Mouse (Mus musculus): ENCODE data around the gene Zfp422. TPM values are rescaled to one million over a fixed set of nuclear protein-coding genes. Genes with fewer than 3 reads are reported as not detected.
"Not testable (repeated sequence)": the region's sequence is repeated elsewhere in the genome, so short reads cannot be mapped to it uniquely, and the experiment has no call there.

Zfp422 gene
- polyA plus RNA-seq, 1 experiment from 2014 or later: 97.7 TPM

GRCm38 (mm10) chr6:116632129-116632528, 3.3 kb upstream of the Zfp422 start:
- ATAC-seq (ENCODE audit: insufficient number of reproducible peaks, low FRiP score): no peak
- Histone ChIP-seq H3K4me3 (no peak overlapping the region), H3K9me3 (replicated peaks) (no peaks in the 10 kb centered on the region), H3K27me3 (replicated peaks) (no peaks in the 10 kb centered on the region), H3K9ac (no peak overlapping the region), H3K4me1 (replicated peaks) (peaks cover 34% of the 10 kb centered on the region), H3K4me2 (no peak overlapping the region), H3K36me3 (peaks cover under 1% of the 10 kb centered on the region), H3K27ac (ENCODE audit: poor library complexity, severe bottlenecking) (no peak overlapping the region)
- WGBS: 26% methylated on average over 1 of the region's 1 CpGs

DNA sequence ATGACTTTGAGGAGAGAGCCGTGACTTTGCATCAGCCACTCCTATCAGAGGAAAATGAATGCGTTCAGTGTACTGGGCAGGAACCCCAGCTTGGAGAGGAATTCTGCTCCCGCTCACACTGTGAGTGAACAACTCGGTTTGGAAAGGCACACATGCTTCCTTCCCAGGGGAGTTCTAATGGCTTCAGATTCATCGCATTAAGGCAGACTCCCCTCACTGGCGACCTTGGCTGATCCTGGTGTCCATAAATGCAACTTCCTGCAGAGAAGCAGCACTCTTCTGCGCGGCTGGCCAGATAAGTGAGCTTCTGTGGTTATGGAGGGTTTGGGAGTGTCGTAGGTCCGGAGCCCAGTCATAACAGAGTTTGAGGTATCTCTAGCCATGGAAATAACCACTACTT, 967 bp upstream of the Zfp422 start:
- H3K4me2 ChIP-seq: no peak overlapping the region
- H3K9ac ChIP-seq: no peak overlapping the region
- WGBS: 81% methylated on average over 10 of the region's 10 CpGs
- H3K27me3 ChIP-seq (replicated peaks): no peaks in the 10 kb centered on the region
- ATAC-seq (ENCODE audit: insufficient number of reproducible peaks, low FRiP score): no peak
- H3K27ac ChIP-seq (ENCODE audit: poor library complexity, severe bottlenecking): no peak overlapping the region
- peaks cover 19% of the 10 kb centered on the region for H3K36me3 ChIP-seq
- no peaks in the 10 kb centered on the region for H3K9me3 ChIP-seq (replicated peaks)
- H3K4me3 ChIP-seq: no peak overlapping the region
- H3K4me1 ChIP-seq (replicated peaks): peaks cover 12% of the 10 kb centered on the region

DNA sequence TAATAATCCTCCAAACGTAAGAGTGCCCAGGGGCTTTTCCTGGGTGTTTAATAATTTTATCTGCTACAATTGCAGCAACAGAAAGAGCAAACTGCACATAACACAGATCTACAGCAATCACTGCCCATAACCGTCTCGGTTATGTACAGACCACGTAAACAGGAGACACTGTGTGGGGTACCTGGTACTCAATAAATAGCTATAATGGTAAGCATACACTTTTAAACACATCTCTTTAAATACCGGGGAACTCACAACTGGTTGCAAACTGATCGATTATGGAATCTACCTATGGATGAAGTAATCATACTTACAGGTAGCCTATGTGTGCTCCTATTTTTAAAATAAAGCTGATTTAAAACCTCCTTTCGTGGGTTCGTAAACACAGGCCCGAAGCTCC, 704 bp downstream of the Zfp422 start:
- peak overlapping the region; percentile 83 for H3K4me3 ChIP-seq
- H3K36me3 ChIP-seq: peaks cover 28% of the 10 kb centered on the region
- H3K4me1 ChIP-seq (replicated peaks): 0 out of 2 replicates have a peak, but pooled peaks cover 2% of the 10 kb centered on the region
- H3K4me2 ChIP-seq: peak overlapping the region; percentile 81
- H3K27me3 ChIP-seq (replicated peaks): no peaks in the 10 kb centered on the region
- WGBS: 27% methylated on average over 9 of the region's 9 CpGs
- H3K9me3 ChIP-seq (replicated peaks): no peaks in the 10 kb centered on the region
- H3K9ac ChIP-seq: peak overlapping the region; percentile 94
- H3K27ac ChIP-seq (ENCODE audit: poor library complexity, severe bottlenecking): no peak overlapping the region
- no peak for ATAC-seq (ENCODE audit: insufficient number of reproducible peaks, low FRiP score)

GRCm38 (mm10) chr6:116626417-116626816, 2.4 kb downstream of the Zfp422 start:
- 95% methylated on average over 9 of the region's 9 CpGs for WGBS
- ATAC-seq (ENCODE audit: insufficient number of reproducible peaks, low FRiP score); H3K4me1 ChIP-seq (replicated peaks); H3K27ac ChIP-seq (ENCODE audit: poor library complexity, severe bottlenecking); H3K4me3 ChIP-seq; H3K9ac ChIP-seq; H3K27me3 ChIP-seq (replicated peaks); H3K4me2 ChIP-seq; H3K9me3 ChIP-seq (replicated peaks): not testable (repeated sequence)
- H3K36me3 ChIP-seq: peaks cover 28% of the 10 kb centered on the region

GRCm38 (mm10) chr6:116621318-116622023, 7.3 kb downstream of the Zfp422 start:
- Histone ChIP-seq H3K4me1 (replicated peaks) (no peaks in the 10 kb centered on the region), H3K36me3 (peaks cover 21% of the 10 kb centered on the region), H3K9me3 (replicated peaks) (no peaks in the 10 kb centered on the region), H3K9ac (no peak overlapping the region), H3K4me3 (no peak overlapping the region), H3K27ac (ENCODE audit: poor library complexity, severe bottlenecking) (no peak overlapping the region), H3K27me3 (replicated peaks) (no peaks in the 10 kb centered on the region), H3K4me2 (no peak overlapping the region)
- WGBS: 60% methylated on average over 8 of the region's 8 CpGs
- ATAC-seq (ENCODE audit: insufficient number of reproducible peaks, low FRiP score): no peak

- H3K27me3 ChIP-seq (replicated peaks): no peaks in the 10 kb centered on the region
- no peak overlapping the region for H3K4me3 ChIP-seq
- no peaks in the 10 kb centered on the region for H3K4me1 ChIP-seq (replicated peaks)
- H3K4me2 ChIP-seq: no peak overlapping the region
- no peaks in the 10 kb centered on the region for H3K36me3 ChIP-seq
- no peaks in the 10 kb centered on the region for H3K9me3 ChIP-seq (replicated peaks)
- no peak for ATAC-seq (ENCODE audit: insufficient number of reproducible peaks, low FRiP score)
- no peak overlapping the region for H3K9ac ChIP-seq
- no peak overlapping the region for H3K27ac ChIP-seq (ENCODE audit: poor library complexity, severe bottlenecking)
These were observed 10.7 kb downstream of the Zfp422 start for GRCm38 (mm10) chr6:116618073-116618472.

- no peaks in the 10 kb centered on the region for H3K9me3 ChIP-seq (replicated peaks)
- no peaks in the 10 kb centered on the region; the same call in 1 of the 2 replicates for H3K27me3 ChIP-seq (replicated peaks)
- no peak overlapping the region for H3K4me3 ChIP-seq
- no peak overlapping the region for H3K4me2 ChIP-seq
- no peak overlapping the region for H3K27ac ChIP-seq (ENCODE audit: poor library complexity, severe bottlenecking)
- H3K9ac ChIP-seq: no peak overlapping the region
- WGBS: 82% methylated on average over 2 of the region's 2 CpGs
- H3K36me3 ChIP-seq: no peaks in the 10 kb centered on the region
- ATAC-seq (ENCODE audit: insufficient number of reproducible peaks, low FRiP score): no peak
- no peaks in the 10 kb centered on the region for H3K4me1 ChIP-seq (replicated peaks)
These were observed 13.1 kb downstream of the Zfp422 start for GRCm38 (mm10) chr6:116615719-116616118.

- no peak overlapping the region for H3K9ac ChIP-seq
- no peak overlapping the region for H3K4me2 ChIP-seq
- no peaks in the 10 kb centered on the region for H3K9me3 ChIP-seq (replicated peaks)
- peaks cover 7% of the 10 kb centered on the region for H3K27me3 ChIP-seq (replicated peaks)
- H3K4me3 ChIP-seq: no peak overlapping the region
- no peaks in the 10 kb centered on the region for H3K4me1 ChIP-seq (replicated peaks)
- no peak for ATAC-seq (ENCODE audit: insufficient number of reproducible peaks, low FRiP score)
- H3K36me3 ChIP-seq: no peaks in the 10 kb centered on the region
- no peak overlapping the region for H3K27ac ChIP-seq (ENCODE audit: poor library complexity, severe bottlenecking)
- WGBS: 21% methylated on average over 4 of the region's 4 CpGs
These were observed 21.6 kb downstream of the Zfp422 start for GRCm38 (mm10) chr6:116607230-116607629.

GRCm38 (mm10) chr6:116600969-116601368, 27.8 kb downstream of the Zfp422 start:
- H3K9ac ChIP-seq; H3K27ac ChIP-seq (ENCODE audit: poor library complexity, severe bottlenecking); H3K4me3 ChIP-seq; H3K9me3 ChIP-seq (replicated peaks); H3K36me3 ChIP-seq; H3K27me3 ChIP-seq (replicated peaks); H3K4me2 ChIP-seq; H3K4me1 ChIP-seq (replicated peaks); ATAC-seq (ENCODE audit: insufficient number of reproducible peaks, low FRiP score): not testable (repeated sequence)

- Histone ChIP-seq H3K36me3 (no peaks in the 10 kb centered on the region), H3K9ac (no peak within 1 kb of the TSS), H3K4me1 (replicated peaks) (no peaks in the 10 kb centered on the region), H3K4me2 (no peak within 1 kb of the TSS), H3K4me3 (no peak within 1 kb of the TSS), H3K27ac (ENCODE audit: poor library complexity, severe bottlenecking) (no peak within 1 kb of the TSS), H3K9me3 (replicated peaks) (no peaks in the 10 kb centered on the region), H3K27me3 (replicated peaks) (no peaks in the 10 kb centered on the region)
- WGBS: 71% methylated on average over 4 of the region's 4 CpGs
- no peak for ATAC-seq (ENCODE audit: insufficient number of reproducible peaks, low FRiP score)
These were observed 44.7 kb downstream of the Zfp422 start, which contains the start of gene Olfr215 for GRCm38 (mm10) chr6:116584095-116584494. Gene Olfr215, minus strand, starts transcription at chr6:116584195.
